Mouse (Mus musculus) CH12.LX (cell line): ENCODE data around the gene Anks1b. TPM values are rescaled to one million over a fixed set of nuclear protein-coding genes. Genes with fewer than 3 reads are reported as not detected.

ENCODE experiments used
- DNase-seq: peaks from one replicate; pipeline ENCODE4 v3.0.0-alpha.2; 2013; ENCODE audit errors: extremely low read depth
- H3K27ac ChIP-seq: 2 replicates; pipeline ENCODE4 v1.5.1; 2012; ENCODE audit warnings: low read depth, mild to moderate bottlenecking, control low read depth, moderate library complexity; ENCODE audit not compliant: insufficient read depth
- H3K27me3 ChIP-seq: replicated peaks from 2 replicates; pipeline ENCODE3; 2012; ENCODE audit warnings: inconsistent platforms
- H3K36me3 ChIP-seq, 2 experiments: replicated peaks in 1 of 2; 2 replicates each; pipeline versions ENCODE3 to v1.6.1; 2012; ENCODE audit warnings: inconsistent platforms in 1 of 2, low read length in 1 of 2, mild to moderate bottlenecking in 1 of 2, mixed read lengths in 1 of 2, moderate library complexity in 1 of 2; ENCODE audit not compliant: control insufficient read depth in 1 of 2, insufficient read depth in 1 of 2
- H3K4me1 ChIP-seq, 2 experiments: 2 replicates each; pipeline ENCODE4 v1.6.1; 2012; ENCODE audit warnings: inconsistent platforms in 1 of 2, moderate library complexity in 1 of 2; ENCODE audit not compliant: insufficient read depth in 2 of 2, control insufficient read depth in 1 of 2
- H3K4me2 ChIP-seq: 2 replicates; pipeline ENCODE4 v1.6.1; 2012; ENCODE audit warnings: low read depth, mild to moderate bottlenecking, control low read depth; ENCODE audit not compliant: poor library complexity, insufficient read depth, severe bottlenecking
- H3K4me3 ChIP-seq, 3 experiments: fragments of 150-350 bp in 1 of 3; sonication (generic) in 1 of 3; replicated peaks in 1 of 3; 2 replicates each; pipeline versions ENCODE3 to v1.5.1; 2011 to 2012; ENCODE audit warnings: low read depth in 2 of 3, low read length in 2 of 3, mild to moderate bottlenecking in 2 of 3, moderate library complexity in 2 of 3, control low read depth in 1 of 3, improper control_type of control experiment in 1 of 3, inconsistent platforms in 1 of 3, mixed read lengths in 1 of 3; ENCODE audit not compliant: poor library complexity in 1 of 3
- H3K79me2 ChIP-seq: replicated peaks from 2 replicates; pipeline ENCODE4 v1.6.1; 2012; ENCODE audit warnings: mild to moderate bottlenecking, moderate library complexity; ENCODE audit not compliant: control insufficient read depth, poor library complexity, insufficient read depth, severe bottlenecking; ENCODE audit errors: extremely low read depth
- H3K9ac ChIP-seq: 2 replicates; pipeline ENCODE4 v1.6.1; 2012; ENCODE audit warnings: low read depth, mild to moderate bottlenecking, control low read depth, moderate library complexity; ENCODE audit not compliant: insufficient read depth
- H3K9me3 ChIP-seq: replicated peaks from 2 replicates; pipeline ENCODE3; 2012; ENCODE audit warnings: low read length, inconsistent platforms, mixed read lengths
- BHLHE40 ChIP-seq: IDR thresholded peaks from 2 replicates; pipeline ENCODE4 v1.6.1; 2011; ENCODE audit warnings: mild to moderate bottlenecking, low read depth, low read length, improper control_type of control experiment
- CHD2 ChIP-seq: IDR thresholded peaks from 2 replicates; pipeline ENCODE4 v1.6.1; 2011; ENCODE audit warnings: low read length, improper control_type of control experiment
- CTCF ChIP-seq, 2 experiments: IDR thresholded peaks in 1 of 2; conservative IDR thresholded peaks in 1 of 2; 2 replicates each; pipeline ENCODE4 v1.5.1; 2011 to 2012; ENCODE audit warnings: low read depth in 2 of 2, low read length in 2 of 2, improper control_type of control experiment in 1 of 2, inconsistent platforms in 1 of 2, mild to moderate bottlenecking in 1 of 2, moderate library complexity in 1 of 2
- EP300 ChIP-seq: IDR thresholded peaks from 2 replicates; pipeline ENCODE4 v1.6.1; 2011; ENCODE audit warnings: low read length, improper control_type of control experiment
- ETS1 ChIP-seq: conservative IDR thresholded peaks from 2 replicates; pipeline ENCODE4 v1.6.1; 2012; ENCODE audit warnings: low read depth, mild to moderate bottlenecking, inconsistent platforms, low read length, improper control_type of control experiment, moderate library complexity
- GABPA ChIP-seq: IDR thresholded peaks from 2 replicates; pipeline ENCODE4 v1.6.1; 2012; ENCODE audit warnings: low read depth, low read length, improper control_type of control experiment, inconsistent platforms; ENCODE audit not compliant: insufficient replicate concordance
- JUN ChIP-seq: IDR thresholded peaks from 2 replicates; pipeline ENCODE4 v1.6.1; 2011; ENCODE audit warnings: low read depth, mild to moderate bottlenecking, low read length, improper control_type of control experiment, moderate library complexity; ENCODE audit not compliant: insufficient read depth
- MAFK ChIP-seq: IDR thresholded peaks from 2 replicates; pipeline ENCODE4 v1.6.1; 2011; ENCODE audit warnings: low read length, improper control_type of control experiment; ENCODE audit not compliant: insufficient replicate concordance
- MAZ ChIP-seq: IDR thresholded peaks from 2 replicates; pipeline ENCODE4 v1.6.1; 2012; ENCODE audit warnings: low read depth, mild to moderate bottlenecking, inconsistent platforms, low read length, improper control_type of control experiment, moderate library complexity
- MEF2A ChIP-seq: IDR thresholded peaks from 2 replicates; pipeline ENCODE4 v1.6.1; 2014; ENCODE audit warnings: low read depth, mild to moderate bottlenecking, inconsistent platforms, low read length, improper control_type of control experiment, borderline replicate concordance
- NELFE ChIP-seq: IDR thresholded peaks from 2 replicates; pipeline ENCODE4 v1.6.1; 2011; ENCODE audit warnings: low read depth, low read length, improper control_type of control experiment
- NRF1 ChIP-seq: IDR thresholded peaks from 2 replicates; pipeline ENCODE4 v1.6.1; 2014; ENCODE audit warnings: low read depth, mild to moderate bottlenecking, inconsistent platforms, low read length, improper control_type of control experiment, moderate library complexity
- POLR2A ChIP-seq: IDR thresholded peaks from 2 replicates; pipeline ENCODE4 v1.6.1; 2011; ENCODE audit warnings: low read depth, mild to moderate bottlenecking, improper control_type of control experiment, low read length
- RAD21 ChIP-seq: IDR thresholded peaks from 2 replicates; pipeline ENCODE4 v1.6.1; 2011; ENCODE audit warnings: low read depth, mild to moderate bottlenecking, low read length, improper control_type of control experiment, moderate library complexity
- SIN3A ChIP-seq: IDR thresholded peaks from 2 replicates; pipeline ENCODE4 v1.6.1; 2012; ENCODE audit warnings: low read length, improper control_type of control experiment, inconsistent platforms
- SMC3 ChIP-seq: IDR thresholded peaks from 2 replicates; pipeline ENCODE4 v1.6.1; 2011; ENCODE audit warnings: low read depth, low read length, improper control_type of control experiment
- TBP ChIP-seq: conservative IDR thresholded peaks from 2 replicates; pipeline ENCODE4 v1.6.1; 2011; ENCODE audit warnings: low read depth, low read length, improper control_type of control experiment
- TCF12 ChIP-seq: IDR thresholded peaks from 2 replicates; pipeline ENCODE4 v1.6.1; 2014; ENCODE audit warnings: low read depth, mild to moderate bottlenecking, inconsistent platforms, low read length, improper control_type of control experiment
- ZC3H11A ChIP-seq: IDR thresholded peaks from 2 replicates; pipeline ENCODE4 v1.6.1; 2012; ENCODE audit warnings: low read depth, mild to moderate bottlenecking, inconsistent platforms, low read length, improper control_type of control experiment
- ZMIZ1 ChIP-seq: IDR thresholded peaks from 2 replicates; pipeline ENCODE4 v1.6.1; 2012; ENCODE audit warnings: low read depth, mild to moderate bottlenecking, inconsistent platforms, low read length, improper control_type of control experiment
- dilution Hi-C: fragments of 300-500 bp; cut with MboI; formaldehyde crosslinking; loops from 2 replicates; pipeline ENCODE4 v1.14.3; 2020; ENCODE audit warnings: low sequenced_read_pairs; ENCODE audit not compliant: extremely low pct_unique_long_range_greater_than_20kb, extremely low pct_ligation_motif_present
- in situ Hi-C: fragments of 300-500 bp; cut with MboI; formaldehyde crosslinking; loops from 3 replicates; pipeline ENCODE4 v1.14.3; 2019; ENCODE audit warnings: low sequenced_read_pairs, low pct_ligation_motif_present, low pct_unique_long_range_greater_than_20kb, mixed read lengths
- polyA plus RNA-seq: library from polyadenylated mRNA; unstranded; fragments of >175 nt; gene quantifications from 2 replicates; pipeline ENCODE4 v1.2.1, GENCODE M21; 2012; ENCODE audit warnings: low read depth; ENCODE audit not compliant: insufficient read length
- total RNA-seq, 2 experiments: library from RNA; depleted of rRNA; stranded (reverse); fragments of 300-350 nt in 1 of 2; fragments of >200 nt in 1 of 2; gene quantifications; 2 replicates each; pipeline ENCODE4 v1.2.3; 2012 to 2014

The Anks1b gene
- total and polyA plus RNA-seq, 3 experiments, result 0.17 TPM; not detected in 2

DNA sequence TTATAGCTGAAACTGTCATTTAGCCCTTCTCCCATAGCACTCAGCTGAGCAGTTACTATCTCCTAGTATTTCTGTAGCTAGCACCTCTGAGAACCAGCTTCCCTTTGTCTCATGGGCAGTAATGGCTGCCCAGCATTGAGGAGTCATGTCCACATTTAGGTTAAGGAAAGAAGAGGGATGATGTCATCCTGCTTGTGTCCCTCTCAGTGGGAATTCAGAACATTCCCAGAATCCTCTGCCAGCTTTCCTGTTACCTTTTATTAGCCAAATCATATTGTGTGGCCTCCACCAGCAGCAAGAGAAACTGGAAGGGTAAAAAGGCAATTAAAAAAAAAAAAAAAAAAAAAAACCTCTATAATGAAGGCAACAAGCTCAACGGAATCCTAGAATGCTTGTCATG is 851.6 kb downstream of the Anks1b start:
- Histone ChIP-seq H3K79me2 (no peaks in the 10 kb centered on the region), H3K4me2 (no peak overlapping the region), H3K27me3 (peaks cover 7% of the 10 kb centered on the region), H3K4me1 (peaks cover 2 to 13% of the 10 kb centered on the region in 2 experiments; a peak in 2 of 4 replicates), H3K9me3 (no peaks in the 10 kb centered on the region), H3K27ac (no peak overlapping the region), H3K4me3 (no peak overlapping the region), H3K36me3 (no peaks in the 10 kb centered on the region), H3K9ac (no peak overlapping the region)
- dilution Hi-C loops (no loop called here), in situ Hi-C loops (loop anchor here (10.0 to 25.0 kb wide), 2 partner anchors 137 to 420 kb away; no protein-coding TSS in a partner anchor)
- TF ChIP-seq RAD21 (no peak), CTCF (conservative IDR thresholded peaks at IDR 0.05 in 1 of 2, IDR thresholded peaks at IDR 0.05 in 1 of 2; ENCODE audit: low read depth in 2 of 2, low read length in 2 of 2) (no peak), MAZ (no peak), TBP (no peak), SMC3 (no peak), JUN (no peak), NELFE (no peak), MAFK (no peak), BHLHE40 (no peak), TCF12 (no peak), MEF2A (no peak), GABPA (no peak), CHD2 (no peak), ZMIZ1 (no peak), SIN3A (no peak), ETS1 (no peak), POLR2A (no peak)
- DNase-seq, result no peak

DNA sequence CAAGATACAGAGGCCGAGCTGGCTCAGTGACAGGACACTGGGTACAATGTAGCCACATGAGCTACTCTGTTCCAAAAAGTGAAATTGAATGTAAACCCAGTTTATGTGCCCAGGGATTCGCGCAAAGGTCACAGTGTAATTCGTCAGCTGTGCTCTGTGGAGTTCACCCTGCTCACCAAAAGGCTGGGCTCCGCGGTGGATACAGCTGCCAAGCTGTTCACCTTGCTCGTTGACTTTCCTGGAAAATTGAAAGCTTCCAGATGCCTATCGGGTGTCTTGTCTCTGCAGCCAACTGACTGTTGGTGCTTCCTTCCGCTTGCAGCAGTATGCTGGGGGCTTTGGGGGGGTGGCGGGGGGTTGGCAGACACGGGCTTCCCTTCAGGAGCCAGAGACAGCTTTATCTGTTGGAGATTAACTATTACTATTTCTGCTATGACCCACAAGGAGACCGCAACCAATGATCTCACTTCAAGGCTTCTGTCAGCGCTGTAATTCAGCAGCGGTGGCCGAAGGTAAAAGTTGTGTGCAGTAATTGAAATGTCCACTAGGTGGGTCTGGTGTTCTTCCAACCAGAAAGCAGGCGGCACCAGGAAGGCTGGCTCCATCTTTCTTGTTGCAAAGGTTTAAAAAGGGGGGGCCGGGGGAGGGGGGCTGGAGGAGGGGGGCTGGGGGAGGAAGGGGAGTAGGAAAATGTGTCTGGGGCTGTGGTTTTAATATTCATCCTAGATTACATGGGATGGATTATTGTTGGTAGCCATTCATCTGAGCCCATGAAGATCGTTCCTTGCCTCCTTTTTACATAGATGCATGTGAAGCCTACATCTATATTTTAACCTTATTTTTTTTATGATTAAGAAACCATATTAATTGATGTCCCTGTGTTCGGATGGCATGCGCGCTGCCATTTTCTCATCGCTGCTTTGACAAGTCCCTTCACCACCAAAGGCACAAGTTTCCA is 855.4 kb downstream of the Anks1b start:
- H3K9ac ChIP-seq, result no peak overlapping the region

More for the DNA sequence above, 855.4 kb downstream of the Anks1b start:
- TF ChIP-seq RAD21 (peak; percentile 82), NRF1 (no peak), ZC3H11A (peak; percentile 10; the same call in 1 of the 2 replicates), SMC3 (peak; percentile 71), CTCF (conservative IDR thresholded peaks at IDR 0.05 in 1 of 2, IDR thresholded peaks at IDR 0.05 in 1 of 2; ENCODE audit: low read depth in 2 of 2, low read length in 2 of 2) (peak; percentile 30 to 89; a peak in 2 of 4 replicates), CHD2 (no peak), BHLHE40 (no peak), EP300 (no peak)
- in situ Hi-C loops, result loop anchor here (10.0 to 25.0 kb wide), 2 partner anchors 134 to 416 kb away; no protein-coding TSS in a partner anchor
- Histone ChIP-seq H3K27me3 (peaks cover 7% of the 10 kb centered on the region), H3K79me2 (no peaks in the 10 kb centered on the region), H3K4me2 (peak overlapping the region; percentile 65), H3K36me3 (no peaks in the 10 kb centered on the region), H3K9me3 (no peaks in the 10 kb centered on the region), H3K4me3 (no peak overlapping the region), H3K27ac (no peak overlapping the region), H3K4me1 (peaks cover 6 to 26% of the 10 kb centered on the region in 2 experiments)
- dilution Hi-C loops, result no loop called here
- DNase-seq, result peak; percentile 82
